Mouse (Mus musculus): Measurements from ENCODE around the gene Cdyl2.

GRCm38 (mm10) chr8:116542842-116543241, 189.9 kb downstream of the Cdyl2 start:
- TF ChIP-seq CTCF (IDR thresholded peaks at IDR 0.05; ENCODE audit: borderline replicate concordance, insufficient read depth, low read length) (no peak), POLR2A (IDR thresholded peaks at IDR 0.05; ENCODE audit: low read depth, low read length) (no peak)

All from embryonic fibroblast, embryonic 13.5 days (primary cell).